Mouse (Mus musculus) neural tube, embryonic 14.5 days (tissue): ENCODE measurements at regions not wholly inside any gene's neighbourhood (a gene's known extent, or its start where the extent isn't known, plus 50 kb on each side); places are given as distances from the start of the nearest gene placed in this dataset.
A peak's percentile ranks its signal among the peaks of the same experiment; 100 is the strongest.

ENCODE experiments used
- ATAC-seq: fragments of 200-750 bp; cut with Nextera tagmentation; 2 replicates; pipeline ENCODE4 v1.8.0; 2017; ENCODE audit warnings: low read depth, mild to moderate bottlenecking, moderate TSS enrichment, moderate library complexity
- H3K27ac ChIP-seq: fragments of 300-500 bp; sonication (generic); 2 replicates; pipeline ENCODE4 v1.5.1; 2014; ENCODE audit warnings: low read depth, mild to moderate bottlenecking, control low read depth, low read length, moderate library complexity, mixed read lengths
- H3K27me3 ChIP-seq: fragments of 300-500 bp; sonication (generic); 2 replicates; pipeline ENCODE4 v1.6.1; 2014; ENCODE audit warnings: low read length; ENCODE audit not compliant: control insufficient read depth, insufficient read depth
- H3K36me3 ChIP-seq: fragments of 300-500 bp; sonication (generic); 2 replicates; pipeline ENCODE4 v1.6.1; 2014; ENCODE audit warnings: low read length, mixed read lengths; ENCODE audit not compliant: control insufficient read depth, insufficient read depth
- H3K4me1 ChIP-seq: fragments of 300-500 bp; sonication (generic); 2 replicates; pipeline ENCODE4 v1.6.1; 2014; ENCODE audit warnings: low read length; ENCODE audit not compliant: control insufficient read depth, insufficient read depth
- H3K4me2 ChIP-seq: fragments of 300-500 bp; sonication (generic); 2 replicates; pipeline ENCODE4 v1.6.1; 2014; ENCODE audit warnings: mild to moderate bottlenecking, low read depth, low read length, control low read depth
- H3K4me3 ChIP-seq: fragments of 300-500 bp; sonication (generic); 2 replicates; pipeline ENCODE4 v1.5.1; 2014; ENCODE audit warnings: low read depth, low read length, control low read depth, mixed read lengths
- H3K9ac ChIP-seq: fragments of 300-500 bp; sonication (generic); replicated peaks from 2 replicates; pipeline ENCODE4 v1.6.1; 2014; ENCODE audit warnings: low read depth, mild to moderate bottlenecking, control low read depth, low read length, mixed read lengths
- H3K9me3 ChIP-seq: fragments of 300-500 bp; sonication (generic); 2 replicates; pipeline ENCODE4 v1.6.1; 2016; ENCODE audit warnings: low read length; ENCODE audit not compliant: control insufficient read depth
- WGBS: fragments of 180-500 bp; shearing (Covaris S2); extraction: QIAGEN DNeasy Blood & Tissue Kit; methylation state at CpG from one replicate; pipeline ENCODE4 v1.1.7; 2014; 5-methylcytosine and 5-hydroxymethylcytosine counted together

- Histone ChIP-seq H3K9me3 (no peaks in the 10 kb centered on the region), H3K9ac (no peak overlapping the region), H3K4me3 (no peak overlapping the region), H3K4me1 (peaks cover 10% of the 10 kb centered on the region), H3K27ac (no peak overlapping the region), H3K4me2 (no peak overlapping the region), H3K27me3 (no peaks in the 10 kb centered on the region), H3K36me3 (no peaks in the 10 kb centered on the region)
- 89% methylated on average over 14 of the region's 14 CpGs for WGBS
- ATAC-seq = no peak
These were observed 135.1 kb downstream of the Bcat1 start for GRCm38 (mm10) chr6:144940871-144941380.

DNA sequence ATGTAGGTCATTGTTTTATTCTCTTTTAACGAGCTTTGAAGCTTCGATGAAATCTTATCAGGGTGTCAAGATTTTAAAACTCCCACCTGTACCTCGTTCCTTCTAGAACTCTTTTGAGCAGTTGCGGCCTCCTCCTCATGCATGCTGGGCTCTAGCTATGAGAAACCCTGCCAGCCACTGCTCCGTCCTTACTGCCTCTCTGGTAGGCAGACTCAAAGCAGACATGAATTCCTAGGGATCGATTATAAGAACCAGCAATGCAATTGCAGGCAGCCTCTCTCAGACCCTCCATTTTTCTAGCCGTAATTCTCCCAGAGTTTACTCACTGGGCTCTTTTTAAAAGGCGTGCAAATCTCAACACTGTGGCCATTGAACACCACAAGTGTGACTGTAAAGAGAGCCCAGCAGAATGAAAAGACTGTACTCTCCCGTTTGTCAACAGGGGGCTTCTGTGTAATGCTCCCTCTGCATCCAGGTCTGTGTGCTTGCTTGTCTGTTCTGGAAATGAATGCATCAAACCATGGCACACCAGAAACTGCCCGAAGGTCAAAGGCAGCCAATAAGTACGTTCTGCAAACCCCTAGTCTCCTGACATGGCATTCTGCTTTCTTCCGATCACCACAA is 137.3 kb downstream of the Bcat1 start:
- WGBS = 47% methylated on average over 12 of the region's 12 CpGs
- H3K4me2 ChIP-seq = no peak overlapping the region
- no peaks in the 10 kb centered on the region for H3K27me3 ChIP-seq
- H3K9me3 ChIP-seq = no peaks in the 10 kb centered on the region
- ATAC-seq = no peak
- peak overlapping the region; percentile 39; the same call in 1 of the 2 replicates for H3K27ac ChIP-seq
- H3K4me1 ChIP-seq = no peaks in the 10 kb centered on the region; the same call in 1 of the 2 replicates
- no peak overlapping the region for H3K4me3 ChIP-seq
- no peak overlapping the region for H3K9ac ChIP-seq
- H3K36me3 ChIP-seq = no peaks in the 10 kb centered on the region

GRCm38 (mm10) chr6:144937211-144937610 is 138.8 kb downstream of the Bcat1 start:
- H3K4me2 ChIP-seq = no peak overlapping the region
- ATAC-seq = no peak
- no peak overlapping the region for H3K27ac ChIP-seq
- 63% methylated on average over 7 of the region's 7 CpGs for WGBS
- no peaks in the 10 kb centered on the region; the same call in 1 of the 2 replicates for H3K4me1 ChIP-seq
- no peaks in the 10 kb centered on the region for H3K9me3 ChIP-seq
- no peaks in the 10 kb centered on the region for H3K27me3 ChIP-seq
- H3K9ac ChIP-seq = no peak overlapping the region
- H3K36me3 ChIP-seq = no peaks in the 10 kb centered on the region
- no peak overlapping the region for H3K4me3 ChIP-seq

- WGBS = 84% methylated on average over 6 of the region's 6 CpGs
- no peaks in the 10 kb centered on the region for H3K9me3 ChIP-seq
- H3K4me2 ChIP-seq = no peak overlapping the region
- H3K27ac ChIP-seq = no peak overlapping the region
- no peaks in the 10 kb centered on the region for H3K27me3 ChIP-seq
- H3K4me1 ChIP-seq = peaks cover 5% of the 10 kb centered on the region; the same call in 1 of the 2 replicates
- no peak overlapping the region for H3K9ac ChIP-seq
- ATAC-seq = no peak
- no peak overlapping the region for H3K4me3 ChIP-seq
- no peaks in the 10 kb centered on the region for H3K36me3 ChIP-seq
These were observed 142.2 kb downstream of the Bcat1 start for GRCm38 (mm10) chr6:144933722-144934235.

GRCm38 (mm10) chr6:144932402-144932801 is 143.6 kb downstream of the Bcat1 start:
- H3K9me3 ChIP-seq = no peaks in the 10 kb centered on the region
- H3K4me3 ChIP-seq = no peak overlapping the region
- 83% methylated on average over 7 of the region's 7 CpGs for WGBS
- H3K9ac ChIP-seq = no peak overlapping the region
- 0 out of 2 replicates have a peak, but pooled peaks cover 5% of the 10 kb centered on the region for H3K4me1 ChIP-seq
- H3K27ac ChIP-seq = no peak overlapping the region
- no peak for ATAC-seq
- H3K36me3 ChIP-seq = no peaks in the 10 kb centered on the region
- no peaks in the 10 kb centered on the region for H3K27me3 ChIP-seq
- no peak overlapping the region for H3K4me2 ChIP-seq

DNA sequence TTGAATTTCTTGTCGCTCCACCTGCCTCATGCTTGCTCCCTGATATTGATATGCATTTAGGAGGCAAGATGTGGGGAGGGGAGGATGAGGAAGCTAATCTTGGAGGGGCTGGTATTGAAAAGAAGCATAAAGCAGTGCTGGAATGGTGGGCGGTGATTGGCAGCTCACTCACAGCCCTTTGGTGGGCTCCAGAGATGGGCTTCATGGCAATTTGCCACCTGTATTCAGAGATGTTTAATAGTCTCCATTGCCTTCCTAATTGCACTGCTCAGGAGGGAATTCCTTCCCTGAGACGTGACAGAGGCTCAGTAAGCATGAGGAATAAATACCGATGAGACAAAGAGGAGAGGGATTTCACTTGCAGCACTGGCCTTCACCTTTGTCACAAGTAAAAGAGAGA is 146.0 kb downstream of the Bcat1 start:
- 45% methylated on average over 4 of the region's 4 CpGs for WGBS
- peak; percentile 66 for ATAC-seq

DNA sequence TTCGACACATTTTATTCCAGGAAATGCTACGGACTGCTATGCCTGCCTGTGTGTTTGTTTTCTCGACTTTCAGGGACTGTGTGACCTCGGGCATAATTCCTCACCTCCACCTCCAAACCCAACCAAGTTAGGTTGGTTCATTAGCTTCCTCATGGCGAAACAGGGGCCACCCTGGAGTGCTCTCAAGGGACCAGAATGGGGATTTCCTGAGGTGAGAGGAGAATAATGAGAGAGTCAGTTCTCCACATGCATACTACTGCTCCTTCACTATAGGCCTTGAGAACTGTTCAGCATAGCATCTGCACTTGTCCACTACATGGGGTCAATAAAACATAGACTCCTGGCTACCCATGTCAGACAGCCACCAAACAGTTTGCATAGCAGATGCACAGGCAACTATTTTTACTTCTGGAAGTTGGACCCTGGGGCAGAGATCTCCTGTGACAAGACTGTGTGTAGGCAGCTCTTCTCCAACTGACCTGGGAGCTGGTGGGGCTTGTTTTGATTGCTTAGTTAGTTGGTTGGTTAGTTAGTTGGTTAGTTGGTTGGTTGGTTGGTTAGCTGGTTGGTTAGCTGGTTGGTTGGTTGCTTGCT is 146.6 kb downstream of the Bcat1 start:
- Histone ChIP-seq H3K27me3 (no peaks in the 10 kb centered on the region), H3K4me2 (no peak overlapping the region), H3K27ac (no peak overlapping the region), H3K9me3 (no peaks in the 10 kb centered on the region), H3K9ac (no peak overlapping the region), H3K4me1 (0 out of 2 replicates have a peak, but pooled peaks cover 5% of the 10 kb centered on the region), H3K4me3 (no peak overlapping the region), H3K36me3 (no peaks in the 10 kb centered on the region)
- no peak for ATAC-seq
- 85% methylated on average over 5 of the region's 5 CpGs for WGBS

More for the DNA sequence above, 146.0 kb downstream of the Bcat1 start:
- Histone ChIP-seq H3K9ac (no peak overlapping the region), H3K27ac (no peak overlapping the region), H3K4me3 (no peak overlapping the region), H3K4me2 (no peak overlapping the region), H3K4me1 (0 out of 2 replicates have a peak, but pooled peaks cover 5% of the 10 kb centered on the region), H3K36me3 (no peaks in the 10 kb centered on the region), H3K9me3 (no peaks in the 10 kb centered on the region), H3K27me3 (no peaks in the 10 kb centered on the region)

DNA sequence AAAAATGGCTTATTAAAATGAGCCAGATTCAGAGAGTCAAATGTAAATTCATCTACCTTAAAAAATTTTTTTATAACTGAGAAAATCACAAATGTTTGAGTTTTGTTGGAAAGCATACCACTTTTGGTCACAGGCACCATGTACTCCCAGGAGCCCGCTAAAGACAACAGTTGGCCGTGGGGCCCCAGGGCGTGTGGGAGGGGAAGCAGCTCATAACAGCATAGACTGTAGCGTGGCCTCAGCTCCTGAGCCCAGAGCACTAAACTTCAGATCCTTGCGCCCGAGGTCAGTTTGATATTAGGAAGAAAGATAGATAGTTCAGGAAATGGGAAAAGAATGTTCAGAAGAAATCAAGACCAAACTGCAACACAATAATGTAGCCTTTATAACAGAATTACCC is 145.8 kb upstream of the Sox5 start:
- Histone ChIP-seq H3K9ac (no peak overlapping the region), H3K4me2 (no peak overlapping the region), H3K9me3 (no peaks in the 10 kb centered on the region), H3K4me3 (no peak overlapping the region), H3K36me3 (no peaks in the 10 kb centered on the region), H3K27me3 (no peaks in the 10 kb centered on the region), H3K27ac (no peak overlapping the region), H3K4me1 (0 out of 2 replicates have a peak, but pooled peaks cover 5% of the 10 kb centered on the region)
- no peak for ATAC-seq
- 78% methylated on average over 6 of the region's 6 CpGs for WGBS

DNA sequence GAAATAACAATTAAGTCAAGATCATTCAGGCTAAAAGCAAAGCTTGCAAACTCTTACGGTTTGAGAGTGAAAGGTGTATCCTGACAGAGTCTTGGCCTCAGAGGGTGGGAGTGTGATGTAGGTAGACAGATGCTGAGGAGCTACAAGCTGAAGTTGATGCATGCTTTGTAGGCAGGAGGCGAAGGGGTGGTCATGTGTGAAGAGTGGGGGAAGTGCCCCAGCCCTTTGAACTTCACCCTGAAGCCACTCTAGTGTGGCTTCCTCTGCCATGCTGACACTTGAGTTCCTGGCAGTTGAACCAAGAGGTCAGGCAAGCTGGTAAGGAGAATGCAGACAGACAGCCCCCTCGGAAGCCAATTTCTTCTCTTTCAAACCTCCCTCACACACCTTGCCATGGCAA is 141.0 kb upstream of the Sox5 start:
- Histone ChIP-seq H3K9me3 (no peaks in the 10 kb centered on the region), H3K27ac (no peak overlapping the region), H3K4me1 (no peaks in the 10 kb centered on the region), H3K9ac (no peak overlapping the region), H3K36me3 (no peaks in the 10 kb centered on the region), H3K27me3 (no peaks in the 10 kb centered on the region), H3K4me3 (no peak overlapping the region), H3K4me2 (no peak overlapping the region)
- WGBS = 86% methylated on average over 3 of the region's 3 CpGs
- ATAC-seq = no peak
